Mouse (Mus musculus) megakaryocyte progenitor cell, adult 5-6 weeks (primary cell): ENCODE measurements at regions not wholly inside any gene's neighbourhood (a gene's known extent, or its start where the extent isn't known, plus 50 kb on each side); places are given as distances from the start of the nearest gene placed in this dataset.

ENCODE experiments used
- ATAC-seq: replicated peaks from 2 replicates; pipeline ENCODE4 v1.8.0; 2016; ENCODE audit warnings: mild to moderate bottlenecking, moderate TSS enrichment, inconsistent platforms; ENCODE audit not compliant: poor library complexity

DNA sequence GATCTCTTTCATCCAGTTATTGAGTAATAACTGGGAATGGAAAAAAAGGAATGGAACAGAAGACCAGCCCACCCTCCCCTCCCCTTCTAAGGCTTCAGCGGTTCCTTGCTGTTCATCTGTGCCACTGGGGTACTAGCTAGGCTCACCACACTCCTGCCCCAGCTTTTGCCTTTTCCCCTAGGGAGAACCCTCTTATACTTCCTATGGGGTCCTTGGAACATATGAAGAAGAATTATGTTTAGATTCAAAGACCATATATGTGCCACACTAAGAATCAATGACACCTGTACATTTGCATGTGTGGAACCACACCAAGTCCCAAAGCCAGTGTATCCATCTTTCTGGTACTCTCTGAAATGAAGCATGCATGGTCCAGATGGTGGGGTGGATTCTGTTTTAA, 324.3 kb downstream of the Tns1 start:
- ATAC-seq: no peak

DNA sequence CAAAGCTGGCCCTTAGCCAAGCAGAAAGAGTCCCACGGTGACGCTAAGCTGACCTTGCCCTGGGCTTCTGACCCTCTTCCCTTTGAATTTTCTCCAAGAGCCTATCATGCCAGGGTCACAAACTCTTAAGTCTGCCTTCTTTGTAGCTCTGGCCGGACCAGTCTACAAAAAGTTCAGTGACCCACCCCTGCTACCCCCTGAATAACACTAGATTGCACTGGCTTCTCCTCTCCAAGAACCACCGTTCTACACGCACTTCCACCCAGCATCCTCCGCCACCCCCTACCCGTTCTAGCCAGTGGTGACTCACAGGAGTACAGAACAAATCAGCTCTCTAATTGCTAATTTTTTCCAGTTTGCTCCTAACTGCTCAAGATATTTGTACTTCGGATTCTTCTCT, 325.0 kb downstream of the Tns1 start:
- ATAC-seq: no peak

DNA sequence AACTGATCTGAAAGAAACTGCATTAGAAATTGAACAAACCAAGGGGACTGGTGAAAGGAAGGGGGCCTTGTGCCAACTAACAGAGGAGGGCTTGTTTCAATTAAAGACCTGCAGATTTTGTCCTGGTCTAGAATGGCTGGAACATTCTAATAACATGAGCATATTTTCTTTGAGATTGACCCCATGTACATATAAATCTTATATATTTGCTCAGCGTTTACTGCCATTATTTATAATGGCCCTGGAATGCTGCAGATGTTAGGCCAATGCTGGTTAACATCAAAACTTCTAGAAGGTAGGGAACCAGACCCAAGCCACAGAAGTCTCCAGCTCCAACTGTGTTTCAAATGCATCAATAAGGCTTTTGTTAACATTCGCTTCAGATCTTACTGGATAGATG, 326.4 kb downstream of the Tns1 start:
- ATAC-seq: no peak

DNA sequence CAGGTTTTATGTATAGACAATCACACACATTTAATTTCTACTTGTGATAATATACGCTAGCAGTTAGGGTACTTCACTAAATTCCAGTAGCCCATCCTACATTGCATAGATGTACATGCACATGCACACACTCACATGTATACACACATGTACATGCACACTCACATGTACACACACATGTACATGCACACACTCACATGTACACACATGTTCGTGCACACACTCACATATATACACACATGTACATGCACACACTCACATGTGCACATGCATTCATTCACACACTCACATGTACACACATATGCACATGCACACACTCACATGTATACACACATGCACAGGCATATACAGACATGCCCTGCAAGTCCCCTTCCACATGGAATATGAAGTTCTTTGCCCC, 326.8 kb downstream of the Tns1 start:
- no peak for ATAC-seq

DNA sequence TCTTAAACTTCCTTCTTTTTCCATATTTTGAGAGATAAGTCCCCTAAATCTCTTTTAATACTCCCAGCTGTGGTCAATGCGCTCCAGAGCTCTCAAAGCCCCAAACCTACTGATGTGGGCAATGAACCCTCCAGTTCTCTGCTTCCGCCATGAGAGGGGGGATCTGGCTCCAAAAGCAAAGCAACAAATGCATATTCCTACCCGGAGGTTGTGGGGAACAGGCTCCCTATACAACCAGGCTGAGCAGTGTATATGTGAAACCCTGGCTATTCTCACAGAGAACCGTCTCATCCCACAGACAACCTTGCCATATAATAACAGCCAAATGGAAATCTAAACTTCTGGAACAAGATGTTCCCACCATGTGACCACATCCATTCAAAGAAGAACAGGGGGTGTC, 330.4 kb downstream of the Tns1 start:
- no peak for ATAC-seq

DNA sequence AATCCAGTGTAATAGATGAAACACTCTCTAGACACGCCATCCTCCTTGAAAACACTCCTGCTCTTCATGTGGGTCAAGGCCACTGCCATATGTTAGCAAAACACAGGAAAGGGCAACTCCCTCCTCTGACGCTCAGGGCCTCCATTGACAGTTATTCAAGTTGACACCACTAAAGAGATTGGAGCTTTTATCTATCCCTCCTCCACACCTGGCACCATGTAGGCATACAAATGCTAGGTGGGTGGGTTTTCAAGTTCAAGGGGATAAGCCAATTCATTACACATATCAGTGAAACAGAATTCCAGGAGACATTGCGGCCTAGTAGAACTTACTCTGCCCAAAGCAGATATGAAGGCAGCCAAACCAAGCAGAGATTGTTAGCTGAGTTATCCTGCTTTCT, 331.0 kb downstream of the Tns1 start:
- ATAC-seq: no peak

DNA sequence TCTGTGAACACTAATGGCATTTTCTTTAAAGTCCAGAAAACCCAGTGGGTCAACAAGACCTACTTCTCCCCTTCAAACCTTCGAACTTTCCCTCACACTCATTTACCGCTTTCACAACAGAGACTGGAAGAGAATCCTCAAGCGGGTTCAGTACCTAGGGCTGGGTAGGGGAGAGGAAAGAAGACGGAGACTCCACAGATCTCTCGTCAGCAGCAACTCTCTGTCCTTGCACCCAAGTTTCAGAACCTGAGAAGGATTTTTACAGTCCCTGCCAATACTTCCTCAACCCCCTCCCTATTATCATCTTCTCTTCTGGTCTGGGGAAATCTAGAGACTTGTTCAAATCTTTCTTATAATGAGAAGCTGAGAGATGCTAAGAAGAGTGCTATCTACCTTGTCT, 331.9 kb downstream of the Tns1 start:
- ATAC-seq: no peak

DNA sequence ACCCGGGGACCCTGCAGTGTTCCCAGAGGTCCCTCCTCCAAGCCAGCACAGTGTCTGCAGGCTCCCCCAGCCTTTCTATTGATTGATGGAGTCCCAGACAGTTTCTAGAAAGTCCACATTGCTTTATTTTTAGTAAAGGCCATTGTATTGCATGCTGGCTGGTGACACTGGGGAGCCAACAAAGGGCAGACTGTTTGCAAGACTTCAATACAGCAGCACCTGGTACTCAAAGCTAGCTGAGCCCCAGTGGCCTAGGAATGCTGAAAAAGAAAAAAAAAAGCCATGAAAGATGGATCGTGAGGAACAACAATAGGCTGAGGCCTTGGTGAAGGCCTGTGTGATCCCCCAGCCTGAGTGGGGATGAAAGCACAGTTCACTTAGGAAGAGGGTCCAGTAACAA, 336.6 kb downstream of the Tns1 start:
- ATAC-seq: no peak

DNA sequence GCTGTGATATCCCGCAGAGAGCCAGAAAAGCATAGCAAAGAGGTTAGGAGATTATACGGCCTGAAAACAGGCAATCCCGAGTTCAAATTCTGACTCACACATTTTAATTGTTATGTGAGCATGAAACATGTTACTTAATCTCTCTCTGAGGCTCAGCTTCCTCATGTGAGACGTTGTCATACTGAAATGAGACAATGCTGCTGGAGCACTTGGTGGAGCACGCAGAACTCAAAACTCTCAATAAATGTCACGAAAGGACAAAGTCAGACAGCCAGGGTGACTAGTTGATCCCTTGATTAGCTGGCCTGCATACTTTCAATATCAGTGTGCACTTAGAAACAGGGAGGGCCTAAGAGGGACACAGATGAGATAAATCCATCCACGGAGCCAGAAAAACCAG, 337.0 kb downstream of the Tns1 start:
- no peak for ATAC-seq

DNA sequence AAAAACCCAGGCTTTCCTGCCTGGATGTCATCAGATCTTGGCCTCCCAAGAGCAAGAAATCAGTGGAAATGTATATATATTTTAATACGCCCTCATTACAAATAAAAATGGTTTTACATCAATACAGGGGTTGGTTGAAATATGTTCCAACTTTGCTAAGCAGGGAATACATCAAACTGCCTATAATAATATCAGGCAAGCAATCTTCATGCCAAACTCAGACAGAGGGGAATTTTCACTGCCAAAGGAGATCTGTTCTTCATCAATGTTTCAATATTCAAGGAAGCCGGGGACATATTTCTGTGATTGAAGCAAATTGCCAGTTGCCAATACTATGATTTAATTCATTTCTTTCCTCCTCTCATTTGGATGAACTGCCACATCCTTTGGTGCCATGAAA, 340.9 kb downstream of the Tns1 start:
- no peak for ATAC-seq

DNA sequence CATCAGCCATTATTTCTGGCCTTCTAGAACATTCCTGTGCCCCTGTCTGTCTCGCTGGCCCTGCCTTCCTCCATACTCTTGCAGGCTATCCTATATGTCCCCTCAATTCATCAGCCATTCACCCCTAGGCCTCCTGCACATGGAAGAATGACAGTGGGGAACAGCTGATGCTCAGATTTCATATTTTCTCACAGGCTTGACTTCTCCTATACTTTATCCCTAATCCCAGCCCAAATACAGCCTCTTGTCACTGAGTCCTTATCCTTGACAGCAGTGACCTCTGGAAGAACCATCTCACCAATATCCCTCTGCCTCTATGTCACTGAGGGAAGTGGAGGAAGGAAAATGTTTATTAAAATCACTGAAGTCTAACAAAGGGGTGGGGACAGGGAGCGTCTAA, 341.4 kb downstream of the Tns1 start:
- no peak for ATAC-seq

DNA sequence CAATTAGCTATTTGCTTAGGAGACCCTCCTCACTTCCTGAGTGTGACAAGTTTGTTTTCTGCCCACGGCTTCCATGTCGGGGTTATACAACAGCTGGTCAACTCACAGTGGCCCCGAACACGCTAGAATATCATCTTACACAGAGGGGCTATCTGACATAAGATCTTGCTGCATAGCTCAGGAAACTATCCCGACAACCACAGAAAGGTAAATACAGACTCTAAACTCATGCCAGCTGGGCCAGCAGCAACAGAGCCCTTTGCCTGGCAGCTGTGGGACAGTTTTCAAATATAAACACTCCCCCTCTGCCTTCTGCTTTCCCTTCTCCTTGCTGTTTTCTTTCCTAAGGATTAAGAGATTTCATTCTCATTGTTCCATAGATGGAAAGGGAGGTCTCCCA, 352.5 kb downstream of the Tns1 start:
- ATAC-seq: no peak

DNA sequence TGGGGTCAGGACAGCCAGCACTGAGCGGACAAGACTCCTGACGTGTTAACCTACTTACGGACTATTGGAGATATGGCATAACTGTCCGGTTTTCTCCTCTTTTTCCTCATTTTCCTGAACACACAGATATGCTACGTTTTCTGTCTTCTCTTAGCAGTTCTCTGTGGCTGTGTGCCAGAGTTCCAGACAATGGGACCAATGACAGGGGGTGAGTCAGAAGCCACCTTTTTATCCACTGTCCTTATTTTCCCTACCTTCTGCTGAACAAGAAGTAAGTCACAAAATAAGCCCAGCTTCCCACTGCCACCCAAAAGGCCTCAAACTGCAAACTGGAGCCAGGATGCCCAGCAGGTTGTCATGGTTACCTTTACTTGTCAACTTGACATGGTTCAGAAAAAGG, 353.6 kb downstream of the Tns1 start:
- ATAC-seq: no peak

DNA sequence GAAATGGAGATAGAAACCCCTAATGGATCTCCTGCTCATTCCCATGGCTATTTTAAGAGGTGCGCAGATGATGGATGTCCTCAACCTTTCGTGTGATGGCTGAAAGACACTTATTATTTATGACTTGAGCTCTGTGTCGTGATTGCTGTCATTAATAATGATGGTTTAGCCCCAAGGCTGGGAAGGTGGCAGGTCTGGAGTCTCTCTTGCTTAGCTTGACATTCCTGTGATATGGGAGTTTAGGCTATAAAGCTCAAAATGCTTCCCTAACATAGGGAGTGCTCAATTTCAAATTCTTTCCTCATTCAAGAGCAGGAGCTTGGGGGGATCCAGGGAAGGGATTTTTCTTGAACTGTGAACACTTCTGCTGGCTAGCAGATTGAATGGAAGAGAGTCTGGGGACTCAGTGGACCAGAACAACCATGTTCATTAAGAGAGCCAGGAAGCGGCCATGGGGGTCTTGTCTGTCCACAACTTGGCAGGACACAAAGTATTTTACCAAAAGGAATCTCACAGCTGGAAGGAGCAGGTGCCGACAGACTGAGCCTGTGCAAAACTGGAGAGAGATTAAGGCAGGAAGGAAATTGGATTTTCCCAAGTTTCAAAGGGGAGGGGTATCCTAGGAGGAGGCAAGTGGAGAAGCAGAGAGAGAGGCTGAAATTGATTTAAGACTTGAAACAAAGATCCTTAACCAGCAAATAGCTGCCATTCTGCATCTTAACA, 359.5 kb downstream of the Tns1 start:
- no peak for ATAC-seq

DNA sequence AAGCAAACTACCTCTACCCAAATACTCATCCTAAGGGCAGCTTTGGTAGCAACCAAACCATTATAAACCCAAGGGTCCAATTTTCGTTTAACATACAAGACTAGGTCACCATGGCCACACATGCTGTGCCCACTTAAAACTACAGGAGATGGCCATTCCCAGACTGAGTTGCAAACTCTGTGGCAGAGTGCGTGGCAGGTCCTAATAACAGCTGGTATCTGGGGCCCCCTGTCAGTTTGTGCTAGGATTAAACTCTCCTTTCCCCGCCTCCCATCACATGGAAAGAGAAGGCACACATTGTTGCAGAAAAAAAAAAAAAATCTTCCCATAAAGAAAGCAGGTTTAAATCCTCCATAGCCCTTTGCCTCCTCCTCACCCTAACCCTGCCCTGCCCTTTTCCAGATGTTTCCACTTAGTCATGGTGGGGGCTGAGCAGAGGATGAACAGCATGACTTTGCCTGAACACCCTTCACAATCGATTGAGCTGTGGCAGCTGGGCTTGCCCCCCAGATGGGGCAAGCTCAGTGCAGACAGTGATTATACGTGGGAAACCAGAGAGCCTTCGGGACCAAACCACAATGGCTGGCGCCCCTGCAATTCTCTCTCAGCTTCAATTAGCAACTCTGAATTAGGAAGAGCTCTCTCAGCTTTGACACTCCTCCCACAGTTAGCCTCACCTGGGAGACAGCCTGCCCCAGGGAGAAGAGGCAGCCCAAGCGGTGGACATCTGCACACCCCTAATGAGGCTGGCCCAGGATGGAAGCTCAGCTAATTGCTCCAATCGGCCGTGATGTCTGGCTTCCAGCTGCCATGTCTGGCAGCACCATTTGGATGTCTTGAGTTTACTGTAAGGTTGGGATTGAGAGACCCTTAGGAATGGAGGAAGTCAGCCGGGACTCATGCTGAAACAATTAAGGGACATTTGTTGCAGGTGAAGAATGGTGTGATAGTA, 365.9 kb downstream of the Tns1 start:
- ATAC-seq: no peak

DNA sequence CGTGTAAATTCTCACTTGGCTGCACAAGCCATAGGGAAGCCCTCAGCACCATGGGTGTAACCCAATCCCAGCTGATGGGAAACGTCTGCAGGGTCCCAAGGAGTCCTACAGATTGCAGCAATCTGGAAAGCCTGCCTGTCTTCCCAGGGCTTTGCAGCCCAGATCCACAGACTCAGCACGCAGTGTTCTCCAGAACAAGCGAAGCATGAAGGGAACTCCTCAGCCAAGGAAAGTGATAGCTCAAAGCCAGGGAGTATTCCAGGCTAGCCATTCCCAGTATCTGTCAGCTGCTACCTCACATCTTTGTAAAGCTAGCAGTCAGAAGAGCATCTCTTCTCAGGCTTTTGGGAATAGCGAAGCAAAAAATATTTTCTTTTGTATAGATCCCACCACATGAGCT, 368.5 kb downstream of the Tns1 start:
- no peak for ATAC-seq

DNA sequence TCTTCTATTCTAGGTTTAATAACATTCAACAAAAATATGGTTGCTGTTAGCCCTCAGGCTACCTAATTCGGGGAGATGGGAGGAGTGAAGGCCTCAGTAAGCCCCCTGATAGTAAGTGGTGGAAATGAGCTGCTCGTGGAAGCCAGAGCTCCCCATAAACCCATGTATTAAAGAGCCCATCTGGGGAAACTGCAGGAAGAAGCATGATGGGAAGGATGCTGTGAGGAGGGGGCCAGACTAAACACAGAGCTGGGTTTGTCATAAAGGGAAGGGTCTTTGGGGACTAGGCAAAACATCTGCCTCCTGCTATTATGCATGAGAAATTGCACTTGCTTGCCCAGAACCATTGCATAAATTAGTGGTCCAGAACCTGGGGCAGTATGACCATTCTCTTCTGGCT, 369.3 kb downstream of the Tns1 start:
- no peak for ATAC-seq

DNA sequence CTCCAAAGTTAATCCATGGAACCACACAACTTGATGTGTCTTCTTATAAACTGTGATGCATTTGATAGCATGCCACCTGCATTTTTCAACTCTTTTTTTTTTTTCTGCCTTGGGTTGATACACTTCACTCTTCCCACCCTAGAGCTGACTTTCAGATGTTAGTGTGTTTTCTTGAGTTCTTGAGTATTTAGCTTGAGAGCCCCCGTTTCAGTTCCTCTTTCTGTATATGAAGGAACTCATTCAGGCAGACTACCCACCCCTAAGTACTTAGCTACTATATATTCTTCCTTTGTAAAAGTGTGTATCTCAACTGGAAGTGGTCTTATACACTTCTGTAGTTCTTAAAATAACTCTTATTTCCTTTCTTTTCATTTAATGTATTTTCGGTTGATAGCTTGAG, 371.1 kb downstream of the Tns1 start:
- no peak for ATAC-seq

DNA sequence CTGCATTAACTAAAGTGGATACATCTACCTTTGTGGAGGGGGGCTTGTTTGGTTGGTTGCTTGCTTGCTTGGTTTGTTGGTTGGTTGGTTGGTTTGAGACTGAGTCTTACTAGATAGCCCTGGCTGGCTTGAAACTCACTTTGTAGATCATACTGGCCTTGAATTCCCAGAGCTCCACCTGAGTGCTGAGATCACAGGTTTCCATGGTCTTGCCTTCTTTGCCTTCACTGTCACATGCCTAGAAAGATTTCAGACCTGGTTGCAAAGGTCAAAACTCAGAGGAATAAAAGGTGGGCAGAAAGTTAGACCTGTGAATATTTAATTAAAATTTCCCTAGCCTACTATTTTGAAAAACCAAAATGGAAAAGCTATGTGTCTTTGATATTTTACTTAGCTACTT, 375.5 kb downstream of the Tns1 start:
- ATAC-seq: no peak

DNA sequence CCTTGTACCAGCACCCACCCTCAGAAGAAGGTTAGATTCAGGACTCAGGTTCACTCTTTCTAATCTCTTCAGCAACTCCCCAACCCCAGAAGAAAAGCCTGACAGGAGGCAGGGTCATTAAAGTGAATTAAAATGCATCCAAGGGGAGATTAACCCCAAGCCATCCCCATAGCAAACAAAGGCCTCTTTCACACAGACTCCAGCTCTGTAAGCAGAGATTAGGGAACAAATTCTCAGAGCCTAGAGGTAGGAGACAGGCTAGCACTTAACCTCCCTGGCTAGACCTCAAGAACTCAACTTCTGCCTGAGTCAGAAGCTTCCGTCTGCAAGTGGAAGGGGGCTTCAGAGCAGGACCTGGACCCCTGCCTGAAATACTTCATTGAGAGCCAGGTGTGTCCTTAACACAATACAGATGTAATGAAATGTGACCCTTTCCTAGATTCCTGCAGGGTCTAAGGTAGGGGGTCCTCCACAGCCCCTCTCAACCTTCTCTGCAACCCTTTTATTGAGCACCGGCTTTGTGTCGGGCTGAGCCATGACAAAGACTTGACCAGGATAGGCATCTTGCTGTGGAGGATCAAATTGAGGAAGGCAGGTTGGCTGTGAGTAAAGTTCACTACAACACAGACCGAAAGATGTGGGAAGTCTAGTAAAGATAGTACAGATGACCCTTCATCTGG, 379.6 kb downstream of the Tns1 start:
- no peak for ATAC-seq

DNA sequence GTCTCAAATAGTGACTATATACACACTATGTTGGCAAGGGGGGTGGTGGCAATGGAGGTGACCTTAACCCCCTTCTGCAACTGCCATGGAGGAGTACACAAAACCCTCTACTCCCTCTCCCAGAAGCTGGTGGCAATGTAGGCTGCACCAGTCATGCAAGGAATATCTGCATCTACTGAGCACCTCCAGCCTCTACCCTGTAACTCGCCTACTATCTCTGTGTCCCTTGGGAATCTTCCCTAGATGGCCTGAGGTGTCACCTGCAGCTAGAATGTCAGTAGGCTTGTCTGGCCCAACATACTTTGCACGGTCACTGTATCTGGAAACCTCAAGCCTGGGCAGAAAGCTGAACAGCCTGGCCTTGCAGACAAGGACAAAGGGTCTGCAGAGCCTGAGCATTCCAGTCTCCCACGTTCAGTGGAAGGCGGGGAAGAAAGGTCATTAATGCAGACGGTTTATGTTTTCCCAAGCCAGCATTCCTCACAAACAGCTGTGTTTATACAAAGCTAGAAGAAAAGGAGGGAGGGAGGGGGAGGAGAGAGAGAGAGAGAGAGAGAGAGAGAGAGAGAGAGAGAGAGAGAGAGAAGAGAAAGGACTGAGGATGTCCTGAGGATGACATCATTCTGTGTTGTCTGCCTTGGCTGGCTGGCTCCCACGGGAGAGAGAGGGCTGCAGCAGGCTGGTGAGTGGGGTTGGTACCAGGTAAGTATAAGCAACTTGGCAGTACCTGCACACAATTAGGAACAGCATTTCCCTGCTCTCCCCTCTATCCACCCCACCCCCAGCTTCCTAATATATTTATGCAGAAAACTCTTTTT, 380.3 kb downstream of the Tns1 start:
- ATAC-seq: no peak
